In the genomic region with DNA sequence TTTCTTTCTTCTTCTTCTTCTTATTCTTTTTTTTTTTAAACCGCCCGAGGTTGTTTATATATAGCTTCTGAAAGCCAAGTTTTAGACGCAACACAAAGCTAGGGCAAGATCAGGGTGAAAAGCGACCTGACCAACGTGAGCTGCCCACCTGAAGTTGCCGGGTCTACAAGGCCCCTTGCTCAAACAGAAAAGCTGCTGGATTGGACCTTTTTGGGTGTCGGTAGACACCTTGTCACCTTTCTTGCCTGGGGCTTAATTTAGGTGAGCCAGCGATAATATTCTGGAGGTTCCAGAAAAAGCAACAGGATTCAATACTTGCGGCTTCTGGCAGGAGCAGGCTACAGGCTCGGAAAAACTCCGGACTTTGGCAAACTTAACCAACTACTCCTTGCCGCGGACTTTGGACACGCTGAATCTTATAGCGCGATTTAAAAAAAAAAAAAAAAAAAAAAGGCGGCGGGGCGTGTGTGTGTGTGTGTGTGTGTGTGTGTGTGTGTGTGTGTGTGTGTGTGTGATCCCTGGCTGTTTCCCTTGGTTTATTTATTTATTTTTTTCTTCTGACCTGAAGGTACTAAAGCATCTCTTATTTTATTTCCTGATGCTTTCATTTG, we compare ENCODE assay signal across 9 mouse cellular contexts.
DNase-seq lines count a peak whose midpoint lies in the region; ATAC-seq and TF ChIP-seq lines count a peak whose summit lies in the region.
"Had no signal": no experiment of that assay in that cellular context is flagged by ENCODE, and none has a peak within 500 bp of the region (broad histone marks: within the 10 kb centered on the region; RNA-seq: fewer than 3 reads in every experiment).

No protein-coding gene starts in this region.

- peak; percentile 32 for DNase-seq in hindbrain, embryonic 10.5 days (ENCODE audit: low spot score)
- DNase-seq in G1E (ENCODE audit: low spot score) = no peak
- DNase-seq in embryonic facial prominence, embryonic 14.5 days (ENCODE audit: low spot score) = no peak
- no peak for DNase-seq in right cerebral cortex, adult 18-20 months
- no peak for DNase-seq in gastrocnemius, adult 8-10 months (ENCODE audit: low spot score in 2 of 2)
- DNase-seq: cerebellum, adult 11-12 months had no signal

- no peak for ATAC-seq in hindbrain, embryonic 16.5 days
- ATAC-seq in G1E (ENCODE audit: extremely low read depth, insufficient number of reproducible peaks, low FRiP score, poor library complexity, severe bottlenecking) = no peak
- no peak for ATAC-seq in embryonic facial prominence, embryonic 14.5 days (ENCODE audit: low read depth)
- no peak for ATAC-seq in liver, embryonic 15.5 days (ENCODE audit: insufficient read depth)
- ATAC-seq in erythroid progenitor cell, adult 5-6 weeks (replicated peaks; ENCODE audit: low FRiP score, poor library complexity, severe bottlenecking) = no peak

- no peak overlapping the region for H3K4me2 ChIP-seq in hindbrain, embryonic 16.5 days (ENCODE audit: low read length)
- H3K4me2 ChIP-seq in embryonic facial prominence, embryonic 14.5 days (ENCODE audit: low read depth, low read length) = peak overlapping the region; percentile 98
- H3K4me2 ChIP-seq in liver, embryonic 15.5 days = peak overlapping the region; percentile 100

- H3K27ac ChIP-seq in hindbrain, embryonic 10.5 days = no peak overlapping the region
- H3K27ac ChIP-seq in hindbrain, embryonic 16.5 days (ENCODE audit: low read depth, low read length) = no peak overlapping the region
- H3K27ac ChIP-seq in embryonic facial prominence, embryonic 14.5 days (replicated peaks; ENCODE audit: low read depth, low read length) = no peak overlapping the region
- 0 out of 2 replicates have a peak overlapping the region, but pooled peaks have one; percentile 29 for H3K27ac ChIP-seq in liver, embryonic 15.5 days (replicated peaks)

- peaks cover 46% of the 10 kb centered on the region for H3K4me1 ChIP-seq in hindbrain, embryonic 10.5 days (replicated peaks)
- peaks cover 29% of the 10 kb centered on the region for H3K4me1 ChIP-seq in hindbrain, embryonic 16.5 days (ENCODE audit: control insufficient read depth, insufficient read depth, low read depth, low read length)
- H3K4me1 ChIP-seq in G1E (ENCODE audit: insufficient read depth, low read depth, low read length) = peaks cover 67% of the 10 kb centered on the region
- peaks cover 12% of the 10 kb centered on the region for H3K4me1 ChIP-seq in embryonic facial prominence, embryonic 14.5 days (ENCODE audit: control insufficient read depth, insufficient read depth, low read length)
- H3K4me1 ChIP-seq in liver, embryonic 15.5 days (replicated peaks) = peaks cover 65% of the 10 kb centered on the region

- H3K9ac ChIP-seq in hindbrain, embryonic 16.5 days (ENCODE audit: low read depth, low read length) = no peak overlapping the region
- H3K9ac ChIP-seq in embryonic facial prominence, embryonic 14.5 days (ENCODE audit: low read depth, low read length) = peak overlapping the region; percentile 82
- H3K9ac ChIP-seq in liver, embryonic 15.5 days = peak overlapping the region; percentile 55; the same call in 1 of the 2 replicates

- TF ChIP-seq CTCF in G1E (IDR thresholded peaks at IDR 0.05; ENCODE audit: low read depth, low read length) = no peak

- H3K36me3 ChIP-seq in hindbrain, embryonic 10.5 days = no peaks in the 10 kb centered on the region
- no peaks in the 10 kb centered on the region for H3K36me3 ChIP-seq in hindbrain, embryonic 16.5 days (ENCODE audit: control insufficient read depth, insufficient read depth, low read length)
- peaks cover 65% of the 10 kb centered on the region for H3K36me3 ChIP-seq in G1E (replicated peaks)
- no peaks in the 10 kb centered on the region for H3K36me3 ChIP-seq in embryonic facial prominence, embryonic 14.5 days (ENCODE audit: control insufficient read depth, insufficient read depth, low read length)
- peaks cover 4% of the 10 kb centered on the region; the same call in 1 of the 2 replicates for H3K36me3 ChIP-seq in liver, embryonic 15.5 days (replicated peaks)

- peaks cover 100% of the 10 kb centered on the region for H3K27me3 ChIP-seq in hindbrain, embryonic 10.5 days (ENCODE audit: insufficient read depth, poor library complexity, severe bottlenecking)
- H3K27me3 ChIP-seq in hindbrain, embryonic 16.5 days (replicated peaks; ENCODE audit: control insufficient read depth, insufficient read depth, low read length) = peaks cover 48% of the 10 kb centered on the region
- H3K27me3 ChIP-seq in G1E (ENCODE audit: insufficient read depth, low read length) = no peaks in the 10 kb centered on the region
- 0 out of 2 replicates have a peak, but pooled peaks cover 9% of the 10 kb centered on the region for H3K27me3 ChIP-seq in embryonic facial prominence, embryonic 14.5 days (replicated peaks; ENCODE audit: control insufficient read depth, insufficient read depth, low read length)
- H3K27me3 ChIP-seq in liver, embryonic 15.5 days = peaks cover 63% of the 10 kb centered on the region

- H3K9me3 ChIP-seq in hindbrain, embryonic 10.5 days = no peaks in the 10 kb centered on the region
- no peaks in the 10 kb centered on the region for H3K9me3 ChIP-seq in hindbrain, embryonic 16.5 days (ENCODE audit: control insufficient read depth, low read length)
- no peaks in the 10 kb centered on the region for H3K9me3 ChIP-seq in G1E (replicated peaks)
- no peaks in the 10 kb centered on the region for H3K9me3 ChIP-seq in embryonic facial prominence, embryonic 14.5 days (ENCODE audit: control insufficient read depth, low read length)
- H3K9me3 ChIP-seq in liver, embryonic 15.5 days (replicated peaks) = no peaks in the 10 kb centered on the region

- peak overlapping the region; percentile 46 for H3K4me3 ChIP-seq in hindbrain, embryonic 10.5 days
- no peak overlapping the region for H3K4me3 ChIP-seq in hindbrain, embryonic 16.5 days (ENCODE audit: low read length)
- peak overlapping the region; percentile 91 for H3K4me3 ChIP-seq in G1E (ENCODE audit: low read depth, low read length)
- peak overlapping the region; percentile 61 for H3K4me3 ChIP-seq in embryonic facial prominence, embryonic 14.5 days (ENCODE audit: low read depth, low read length)
- H3K4me3 ChIP-seq in liver, embryonic 15.5 days (replicated peaks) = peak overlapping the region; percentile 72

- 4% methylated on average over 16 of the region's 19 CpGs for WGBS in hindbrain, embryonic 10.5 days
- 4% methylated on average over 16 of the region's 19 CpGs for WGBS in hindbrain, embryonic 16.5 days
- WGBS in embryonic facial prominence, embryonic 14.5 days = 3% methylated on average over 19 of the region's 19 CpGs
- WGBS in liver, embryonic 15.5 days (ENCODE audit: insufficient replicate concordance) = 6% methylated on average over 19 of the region's 19 CpGs
